Mouse (Mus musculus): ENCODE data around the gene Fabp3. TPM values are rescaled to one million over a fixed set of nuclear protein-coding genes. Genes with fewer than 3 reads are reported as not detected.

Gene Fabp3
- total RNA-seq, 2 experiments from 2014 or later, result not detected

GRCm38 (mm10) chr4:130321640-130322039 lies 13.2 kb downstream of the Fabp3 start:
- no peak for ATAC-seq (replicated peaks; ENCODE audit: low FRiP score, low TSS enrichment, poor library complexity, severe bottlenecking)

DNA sequence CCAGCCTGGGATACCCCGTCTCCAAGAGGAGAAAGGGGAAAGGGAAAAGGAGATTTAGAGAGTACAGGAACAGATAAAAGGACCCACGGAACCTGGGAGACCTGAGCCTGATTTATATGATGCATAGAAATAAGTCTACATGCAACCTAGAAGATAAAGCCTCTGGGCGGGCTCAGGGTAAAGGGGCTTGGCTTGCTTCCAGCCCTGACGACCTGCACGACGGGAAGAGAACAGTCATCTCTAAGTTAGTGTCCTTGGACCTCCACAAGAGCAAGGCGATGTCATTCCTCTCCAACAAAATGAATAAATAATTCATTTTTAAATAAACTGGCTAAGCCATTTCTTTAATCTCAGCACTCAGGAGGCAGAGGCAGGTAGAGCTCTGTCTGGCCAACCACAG lies 14.2 kb downstream of the Fabp3 start:
- ATAC-seq (replicated peaks; ENCODE audit: low FRiP score, low TSS enrichment, poor library complexity, severe bottlenecking), result no peak

GRCm38 (mm10) chr4:130323165-130323564 lies 14.8 kb downstream of the Fabp3 start:
- no peak for ATAC-seq (replicated peaks; ENCODE audit: low FRiP score, low TSS enrichment, poor library complexity, severe bottlenecking)

DNA sequence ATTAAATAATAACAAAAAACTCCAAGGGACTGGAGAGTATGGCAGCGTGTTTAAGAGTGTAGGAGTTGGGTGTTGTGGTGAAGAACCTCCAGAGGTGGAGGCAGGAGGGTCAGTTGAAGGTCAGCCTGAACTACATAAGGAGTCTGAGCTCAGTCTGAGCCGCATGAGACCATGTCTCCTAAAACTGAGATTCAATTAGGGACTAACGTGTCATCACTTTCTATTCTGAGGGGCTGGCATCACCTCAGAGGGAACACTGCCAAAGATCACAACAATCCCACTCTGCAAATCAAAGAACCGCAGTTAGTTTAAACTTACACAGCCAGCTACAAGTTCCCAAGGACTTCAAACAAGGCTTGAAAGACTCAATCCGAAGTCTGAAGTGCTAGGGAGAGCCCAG lies 15.2 kb downstream of the Fabp3 start:
- no peak for ATAC-seq (replicated peaks; ENCODE audit: low FRiP score, low TSS enrichment, poor library complexity, severe bottlenecking)

- 0 out of 2 replicates have a peak, but pooled peaks have one; percentile 26 for ATAC-seq (replicated peaks; ENCODE audit: low FRiP score, low TSS enrichment, poor library complexity, severe bottlenecking)
Measured at GRCm38 (mm10) chr4:130325446-130325845, 17.1 kb downstream of the Fabp3 start.

DNA sequence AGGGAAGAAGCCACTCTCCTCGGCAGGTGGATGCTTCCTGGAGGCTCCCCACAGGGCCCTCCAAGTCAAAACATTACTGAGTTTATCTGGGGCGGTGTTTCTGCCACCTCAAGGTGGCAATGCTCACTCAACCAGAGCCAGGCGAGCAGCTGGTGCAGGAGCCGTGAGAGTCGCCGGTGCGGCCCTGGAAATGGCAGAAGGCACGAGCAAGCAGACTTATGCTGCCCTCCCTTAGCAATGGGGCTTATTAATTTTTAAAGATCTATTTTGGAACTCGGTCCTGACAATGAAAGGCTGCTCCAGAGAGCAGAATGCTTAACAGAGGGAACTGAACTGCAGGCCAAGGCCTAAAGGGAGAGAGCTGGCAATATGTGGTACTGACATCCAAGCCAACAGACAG lies 19.0 kb downstream of the Fabp3 start:
- no peak for ATAC-seq (replicated peaks; ENCODE audit: low FRiP score, low TSS enrichment, poor library complexity, severe bottlenecking)

DNA sequence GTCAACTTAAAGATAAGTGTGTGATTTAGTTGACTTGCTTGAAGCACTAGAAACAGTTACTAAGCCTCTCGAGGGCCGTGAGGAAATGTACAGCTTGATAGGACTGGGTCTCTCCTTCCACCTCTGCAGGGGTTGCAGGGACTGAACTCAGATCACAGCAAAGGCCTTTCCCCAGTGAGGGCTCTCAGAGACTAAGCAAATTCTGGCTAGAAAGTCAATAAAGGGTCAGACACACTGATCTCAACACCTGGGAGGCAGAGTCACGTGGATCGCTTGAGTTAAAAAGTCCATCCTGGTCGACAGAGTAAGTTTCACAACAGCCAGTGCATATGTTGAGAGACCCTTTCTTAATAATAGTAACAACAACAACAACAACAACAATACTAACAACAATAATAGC lies 27.5 kb downstream of the Fabp3 start:
- no peak for ATAC-seq (replicated peaks; ENCODE audit: low FRiP score, low TSS enrichment, poor library complexity, severe bottlenecking)

DNA sequence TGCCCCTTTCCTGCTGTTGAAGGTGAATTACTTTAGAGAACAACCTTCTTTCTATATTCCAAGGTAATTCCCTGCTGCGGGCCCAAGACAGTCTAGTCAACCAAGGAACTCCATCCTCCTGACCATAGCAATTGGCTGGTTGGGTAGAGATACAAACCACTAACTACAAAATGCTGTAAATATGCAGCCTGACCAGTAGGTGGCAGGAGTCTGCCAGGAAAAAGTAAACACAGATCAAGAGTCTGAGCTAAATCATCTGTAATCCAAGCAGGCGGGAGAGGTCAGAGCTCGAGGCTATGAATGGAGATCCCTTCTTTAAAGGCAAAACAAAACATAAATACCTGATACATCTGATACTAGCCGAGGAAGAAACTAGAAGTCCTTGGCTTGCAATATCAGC lies 33.3 kb downstream of the Fabp3 start:
- peak; percentile 87 for ATAC-seq (replicated peaks; ENCODE audit: low FRiP score, low TSS enrichment, poor library complexity, severe bottlenecking)

DNA sequence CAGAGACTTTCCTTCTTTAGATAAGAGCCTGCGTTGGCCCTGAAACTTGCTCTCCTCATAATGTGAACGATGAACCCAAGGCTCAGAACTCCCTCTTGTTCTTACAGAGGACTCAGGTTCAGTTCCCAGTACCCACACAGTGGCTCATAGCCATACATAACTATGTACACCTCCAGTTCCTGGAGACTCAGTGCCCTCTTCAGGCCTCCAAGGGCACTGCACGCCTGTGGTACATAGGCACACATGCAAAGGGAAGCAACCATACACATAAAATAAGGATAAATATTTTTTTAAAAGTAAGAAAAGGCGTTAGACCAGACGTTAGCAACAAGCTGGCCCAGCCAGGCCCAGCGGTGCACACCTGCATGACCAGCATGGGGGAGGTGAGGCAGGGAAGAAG lies 41.3 kb downstream of the Fabp3 start:
- ATAC-seq (replicated peaks; ENCODE audit: low FRiP score, low TSS enrichment, poor library complexity, severe bottlenecking), result no peak

- ATAC-seq (replicated peaks; ENCODE audit: low FRiP score, low TSS enrichment, poor library complexity, severe bottlenecking), result peak; percentile 67
Measured at GRCm38 (mm10) chr4:130350690-130351422, 42.5 kb downstream of the Fabp3 start.

GRCm38 (mm10) chr4:130352588-130352987 lies 44.2 kb downstream of the Fabp3 start:
- ATAC-seq (replicated peaks; ENCODE audit: low FRiP score, low TSS enrichment, poor library complexity, severe bottlenecking), result no peak

DNA sequence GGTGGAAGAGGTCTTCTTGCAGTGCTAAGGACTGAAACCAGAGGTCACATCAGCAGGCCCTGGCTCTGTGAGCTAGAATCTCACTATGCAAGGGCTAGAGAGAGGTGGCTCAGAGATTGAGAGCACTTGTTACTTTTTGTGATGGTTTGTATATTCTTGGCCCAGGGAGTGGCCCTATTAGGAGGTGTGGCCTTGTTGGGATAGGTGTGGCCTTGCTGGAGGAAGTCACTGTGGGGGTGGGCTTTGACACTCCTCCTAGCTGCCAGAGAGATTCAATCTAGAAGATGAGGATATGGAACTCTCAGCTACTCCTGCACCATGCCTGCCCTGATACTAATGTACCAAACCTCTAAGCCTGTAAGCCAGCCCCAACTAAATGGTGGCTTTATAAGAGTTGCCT lies 49.6 kb downstream of the Fabp3 start:
- no peak for ATAC-seq (replicated peaks; ENCODE audit: low FRiP score, low TSS enrichment, poor library complexity, severe bottlenecking)

GRCm38 (mm10) chr4:130359486-130360237 lies 51.3 kb downstream of the Fabp3 start, which contains the start of the genes Zcchc17 and Snrnp40:
TSS of gene Zcchc17 (minus strand) at chr4:130359943.
TSS of gene Snrnp40 (plus strand) at chr4:130360132.
- peak; percentile 97 for ATAC-seq (replicated peaks; ENCODE audit: low FRiP score, low TSS enrichment, poor library complexity, severe bottlenecking)

DNA sequence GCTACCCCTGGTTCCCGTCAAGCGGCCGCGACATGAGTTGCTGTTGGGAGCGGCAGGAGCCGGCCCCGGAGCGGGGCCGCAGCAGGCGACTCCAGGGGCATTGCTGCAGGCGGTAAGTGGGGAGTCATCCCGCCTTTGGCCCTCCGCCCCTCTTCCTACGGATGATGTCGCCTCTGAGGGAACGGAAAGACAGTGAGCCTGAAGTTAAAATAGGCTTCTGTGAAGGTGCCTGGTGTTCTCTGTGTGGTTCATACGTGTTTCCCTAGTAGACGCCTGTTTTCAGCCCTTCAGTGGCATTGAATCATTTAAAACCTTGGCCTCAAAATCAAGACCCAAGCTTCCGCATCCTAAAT lies 51.8 kb downstream of the Fabp3 start:
- ATAC-seq (replicated peaks; ENCODE audit: low FRiP score, low TSS enrichment, poor library complexity, severe bottlenecking), result no peak

Other genes with a start within 250 kb of the Fabp3 start
- gene Pef1, start 206.0 kb upstream of the Fabp3 start, total RNA-seq (2014; fragmentation: Nextera tagmentation), result 27.0 and 57.4 TPM in 2 replicates
- 8.8 and 15.2 TPM in 2 replicates for gene Pef1, start 206.0 kb upstream of the Fabp3 start, total RNA-seq (2017)
- not detected in 2 replicates for gene Hcrtr1, start 169.2 kb upstream of the Fabp3 start, total RNA-seq (2014; fragmentation: Nextera tagmentation)
- gene Hcrtr1, start 169.2 kb upstream of the Fabp3 start, total RNA-seq (2017), result not detected in 2 replicates
- gene Tinagl1, start 133.5 kb upstream of the Fabp3 start, total RNA-seq (2014; fragmentation: Nextera tagmentation), result 2.7 and 15.3 TPM in 2 replicates
- gene Tinagl1, start 133.5 kb upstream of the Fabp3 start, total RNA-seq (2017), result 1.8 and 2.7 TPM in 2 replicates
- not detected in 2 replicates for gene Gm853, start 86.2 kb upstream of the Fabp3 start, total RNA-seq (2014; fragmentation: Nextera tagmentation)
- not detected in 2 replicates for gene Gm853, start 86.2 kb upstream of the Fabp3 start, total RNA-seq (2017)
- gene Serinc2, start 29.4 kb upstream of the Fabp3 start, total RNA-seq (2014; fragmentation: Nextera tagmentation), result not detected in 2 replicates
- gene Serinc2, start 29.4 kb upstream of the Fabp3 start, total RNA-seq (2017), result not detected in 2 replicates
- gene Gm10570, start 79 bp downstream of the Fabp3 start, total RNA-seq (2014; fragmentation: Nextera tagmentation), result not detected in 2 replicates
- gene Gm10570, start 79 bp downstream of the Fabp3 start, total RNA-seq (2017), result not detected in 2 replicates
- 37.6 and 62.0 TPM in 2 replicates for gene Zcchc17, start 51.3 kb downstream of the Fabp3 start, total RNA-seq (2014; fragmentation: Nextera tagmentation)
- 80.6 and 99.6 TPM in 2 replicates for gene Zcchc17, start 51.3 kb downstream of the Fabp3 start, total RNA-seq (2017)
- 96.3 and 106 TPM in 2 replicates for gene Snrnp40, start 51.5 kb downstream of the Fabp3 start, total RNA-seq (2014; fragmentation: Nextera tagmentation)
- gene Snrnp40, start 51.5 kb downstream of the Fabp3 start, total RNA-seq (2017), result 83.7 and 96.3 TPM in 2 replicates

Data from megakaryocyte-erythroid progenitor cell, adult 5-6 weeks (primary cell).